Mouse (Mus musculus) stomach, postnatal 0 days (tissue): Measurements from ENCODE around the gene Il34.

Experiments used
- CTCF ChIP-seq: IDR thresholded peaks from 2 replicates; pipeline ENCODE4 v1.5.1; 2016; ENCODE audit warnings: antibody characterized with exemption, low read depth, mild to moderate bottlenecking, moderate library complexity
- EP300 ChIP-seq: optimal IDR thresholded peaks from 2 replicates; pipeline ENCODE3; 2016; ENCODE audit warnings: antibody characterized with exemption

- no peak for TF ChIP-seq CTCF
- TF ChIP-seq EP300, result no peak
These were observed 101.6 kb downstream of the Il34 start for GRCm38 (mm10) chr8:110704103-110704502.
